Mouse (Mus musculus): Measurements from ENCODE around the gene Dnajc12. TPM values are rescaled to one million over a fixed set of nuclear protein-coding genes. Genes with fewer than 3 reads are reported as not detected.

Gene Dnajc12
- total RNA-seq, 1 experiment = 8.4 TPM

DNA sequence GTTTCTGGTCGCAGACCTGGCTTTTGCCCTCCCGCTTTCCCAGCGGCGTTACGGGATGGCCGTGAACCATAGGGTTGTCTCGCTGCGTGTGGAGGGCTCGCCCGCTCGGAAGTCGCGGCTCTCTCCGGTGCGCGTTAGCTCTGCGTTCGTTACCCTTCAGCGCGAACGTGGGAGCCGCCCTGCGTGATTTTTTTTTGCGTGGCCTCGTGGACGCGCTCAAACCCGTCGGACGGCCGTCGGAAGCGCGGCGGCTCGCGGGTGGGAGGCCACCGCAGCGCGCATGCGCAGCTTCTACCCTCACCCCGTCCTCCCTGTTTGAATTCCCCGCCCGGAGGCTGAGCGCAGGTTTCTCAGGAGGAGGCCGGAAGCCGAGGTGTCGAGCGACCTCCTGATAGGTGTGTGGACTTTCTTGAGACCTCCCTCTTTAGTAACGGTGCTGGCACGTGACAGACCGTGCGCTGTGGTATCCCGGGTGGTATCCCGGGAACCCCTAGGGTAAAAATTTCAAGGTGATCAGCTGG, 47.6 kb downstream of the Dnajc12 start, which contains the start of gene Ctnna3:
Gene Ctnna3 (plus strand): TSS at position 314 of the 521 bp plus-strand sequence.
- Histone ChIP-seq H3K4me1 (ENCODE audit: control insufficient read depth in 2 of 2, insufficient read depth in 2 of 2, low read length in 2 of 2, poor library complexity in 1 of 2) (peaks cover 0 to 12% of the 10 kb centered on the region in 2 experiments; a peak in 2 of 4 replicates), H3K27ac (ENCODE audit: insufficient read depth, low read depth, low read length, poor library complexity, severe bottlenecking) (peak within 1 kb of the TSS; percentile 78), H3K9me3 (ENCODE audit: control insufficient read depth, insufficient read depth, low read depth, low read length) (no peaks in the 10 kb centered on the region), H3K9ac (ENCODE audit: insufficient read depth, low read depth, low read length, poor library complexity, severe bottlenecking) (peak within 1 kb of the TSS; percentile 85), H3K4me3 (ENCODE audit: insufficient read depth in 1 of 2, low read depth in 1 of 2, low read length in 2 of 2, poor library complexity in 1 of 2, severe bottlenecking in 1 of 2) (peak within 1 kb of the TSS; percentile 68 to 74), H3K36me3 (ENCODE audit: control insufficient read depth, insufficient read depth, low read length, poor library complexity, severe bottlenecking) (no peaks in the 10 kb centered on the region)
- peak; percentile 87 for DNase-seq (ENCODE audit: low read depth, low spot score)
- TF ChIP-seq ZC3H11A (IDR thresholded peaks at IDR 0.05; ENCODE audit: borderline replicate concordance, low read depth, low read length) (no peak), ZNF384 (IDR thresholded peaks at IDR 0.05; ENCODE audit: low read depth, low read length) (no peak), MAFK (IDR thresholded peaks at IDR 0.05; ENCODE audit: insufficient read depth, low read depth, low read length) (no peak)
- in situ Hi-C loops (cut with MboI; ENCODE audit: low sequenced_read_pairs in 2 of 2, unreplicated experiment in 2 of 2) = no loop called here

DNA sequence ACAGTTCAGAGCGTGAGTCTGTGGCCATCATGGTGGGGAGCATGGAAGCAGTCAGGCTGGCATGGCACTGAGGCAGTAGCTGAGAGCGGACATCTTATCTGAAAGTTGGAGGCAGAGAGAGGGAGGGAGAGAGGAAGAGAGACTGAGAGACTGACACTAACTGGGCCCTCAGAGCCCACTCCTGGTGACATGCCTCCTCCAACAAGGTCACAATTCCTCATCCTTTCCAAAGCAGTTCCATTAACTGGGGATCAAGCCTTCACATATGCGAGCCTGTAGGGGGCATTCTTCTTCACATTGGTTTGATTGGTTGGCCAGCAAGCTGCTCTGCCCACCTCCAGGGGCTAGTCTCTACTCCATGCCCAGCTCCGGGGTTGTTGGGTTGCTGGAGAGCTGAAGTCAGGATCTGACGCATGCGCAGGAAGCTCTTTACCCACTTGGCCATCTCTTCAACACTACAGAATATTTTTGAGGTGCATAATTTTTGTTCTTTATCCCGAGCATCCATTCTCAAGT, 49.0 kb downstream of the Dnajc12 start:
- TF ChIP-seq ZNF384 (IDR thresholded peaks at IDR 0.05; ENCODE audit: low read depth, low read length) (no peak), CHD2 (IDR thresholded peaks at IDR 0.05; ENCODE audit: low read depth, low read length) (no peak), HCFC1 (IDR thresholded peaks at IDR 0.05; ENCODE audit: borderline replicate concordance, insufficient read depth, low read length) (no peak), ZC3H11A (IDR thresholded peaks at IDR 0.05; ENCODE audit: borderline replicate concordance, low read depth, low read length) (no peak), MAFK (IDR thresholded peaks at IDR 0.05; ENCODE audit: insufficient read depth, low read depth, low read length) (no peak)
- in situ Hi-C loops (cut with MboI; ENCODE audit: low sequenced_read_pairs in 2 of 2, unreplicated experiment in 2 of 2) = no loop called here
- Histone ChIP-seq H3K4me1 (ENCODE audit: control insufficient read depth in 2 of 2, insufficient read depth in 2 of 2, low read length in 2 of 2, poor library complexity in 1 of 2) (peaks cover 0 to 8% of the 10 kb centered on the region in 2 experiments; a peak in 2 of 4 replicates), H3K9me3 (ENCODE audit: control insufficient read depth, insufficient read depth, low read depth, low read length) (no peaks in the 10 kb centered on the region), H3K36me3 (ENCODE audit: control insufficient read depth, insufficient read depth, low read length, poor library complexity, severe bottlenecking) (no peaks in the 10 kb centered on the region), H3K9ac (ENCODE audit: insufficient read depth, low read depth, low read length, poor library complexity, severe bottlenecking) (no peak overlapping the region), H3K4me3 (ENCODE audit: insufficient read depth in 1 of 2, low read depth in 1 of 2, low read length in 2 of 2, poor library complexity in 1 of 2, severe bottlenecking in 1 of 2) (0 out of 4 replicates have a peak overlapping the region, but pooled peaks of 1 of the 2 experiments have one; percentile 0), H3K27ac (ENCODE audit: insufficient read depth, low read depth, low read length, poor library complexity, severe bottlenecking) (no peak overlapping the region)
- peak; percentile 27 for DNase-seq (ENCODE audit: low read depth, low spot score)

DNA sequence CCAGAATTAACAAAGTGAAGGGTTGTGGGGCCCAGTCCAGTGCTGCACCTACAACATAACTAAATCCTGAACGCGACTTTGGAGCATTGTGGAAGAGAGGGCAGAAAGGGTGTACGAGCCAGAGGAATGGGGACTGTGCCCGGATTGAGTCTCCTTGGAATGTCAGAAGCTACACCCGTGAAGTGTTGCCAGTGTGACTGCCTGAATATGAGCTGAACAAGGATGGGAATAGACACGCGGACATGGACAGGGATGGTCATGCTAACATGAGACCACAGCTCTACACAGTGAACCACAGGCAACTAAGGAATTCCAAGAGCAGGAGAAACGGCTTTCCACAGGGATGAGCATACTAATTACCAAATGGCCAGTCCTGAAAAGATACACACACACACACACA, 49.9 kb downstream of the Dnajc12 start:
- no peak for TF ChIP-seq CHD2 (IDR thresholded peaks at IDR 0.05; ENCODE audit: low read depth, low read length)
- TF ChIP-seq ZC3H11A (IDR thresholded peaks at IDR 0.05; ENCODE audit: borderline replicate concordance, low read depth, low read length) = no peak
- no peak for TF ChIP-seq ZNF384 (IDR thresholded peaks at IDR 0.05; ENCODE audit: low read depth, low read length)
- no peak for TF ChIP-seq MAFK (IDR thresholded peaks at IDR 0.05; ENCODE audit: insufficient read depth, low read depth, low read length)
- Histone ChIP-seq H3K9me3 (ENCODE audit: control insufficient read depth, insufficient read depth, low read depth, low read length) (no peaks in the 10 kb centered on the region), H3K4me1 (ENCODE audit: control insufficient read depth in 2 of 2, insufficient read depth in 2 of 2, low read length in 2 of 2, poor library complexity in 1 of 2) (peaks cover 0 to 4% of the 10 kb centered on the region in 2 experiments; a peak in 1 of 4 replicates), H3K36me3 (ENCODE audit: control insufficient read depth, insufficient read depth, low read length, poor library complexity, severe bottlenecking) (no peaks in the 10 kb centered on the region), H3K27ac (ENCODE audit: insufficient read depth, low read depth, low read length, poor library complexity, severe bottlenecking) (no peak overlapping the region), H3K9ac (ENCODE audit: insufficient read depth, low read depth, low read length, poor library complexity, severe bottlenecking) (no peak overlapping the region), H3K4me3 (ENCODE audit: insufficient read depth in 1 of 2, low read depth in 1 of 2, low read length in 2 of 2, poor library complexity in 1 of 2, severe bottlenecking in 1 of 2) (no peak overlapping the region)
- in situ Hi-C loops (cut with MboI; ENCODE audit: low sequenced_read_pairs in 2 of 2, unreplicated experiment in 2 of 2) = no loop called here
- DNase-seq (ENCODE audit: low read depth, low spot score) = no peak

GRCm38 (mm10) chr10:63432887-63433286, 50.6 kb downstream of the Dnajc12 start:
- Histone ChIP-seq H3K36me3 (ENCODE audit: control insufficient read depth, insufficient read depth, low read length, poor library complexity, severe bottlenecking) (no peaks in the 10 kb centered on the region), H3K9me3 (ENCODE audit: control insufficient read depth, insufficient read depth, low read depth, low read length) (no peaks in the 10 kb centered on the region), H3K4me3 (ENCODE audit: insufficient read depth in 1 of 2, low read depth in 1 of 2, low read length in 2 of 2, poor library complexity in 1 of 2, severe bottlenecking in 1 of 2) (no peak overlapping the region), H3K9ac (ENCODE audit: insufficient read depth, low read depth, low read length, poor library complexity, severe bottlenecking) (no peak overlapping the region), H3K27ac (ENCODE audit: insufficient read depth, low read depth, low read length, poor library complexity, severe bottlenecking) (no peak overlapping the region), H3K4me1 (ENCODE audit: control insufficient read depth in 2 of 2, insufficient read depth in 2 of 2, low read length in 2 of 2, poor library complexity in 1 of 2) (peaks cover 0 to 2% of the 10 kb centered on the region in 2 experiments; a peak in 1 of 4 replicates)
- in situ Hi-C loops (cut with MboI; ENCODE audit: low sequenced_read_pairs in 2 of 2, unreplicated experiment in 2 of 2) = no loop called here
- DNase-seq (ENCODE audit: low read depth, low spot score) = no peak
- TF ChIP-seq HCFC1 (IDR thresholded peaks at IDR 0.05; ENCODE audit: borderline replicate concordance, insufficient read depth, low read length) (no peak), CHD2 (IDR thresholded peaks at IDR 0.05; ENCODE audit: low read depth, low read length) (no peak), ZC3H11A (IDR thresholded peaks at IDR 0.05; ENCODE audit: borderline replicate concordance, low read depth, low read length) (no peak), ZNF384 (IDR thresholded peaks at IDR 0.05; ENCODE audit: low read depth, low read length) (no peak), MAFK (IDR thresholded peaks at IDR 0.05; ENCODE audit: insufficient read depth, low read depth, low read length) (no peak)

All from ES-E14 (cell line).